Mouse (Mus musculus) myocyte (in vitro differentiated cells): ENCODE measurements around the gene Slc25a13.

Experiments used
- CEBPB ChIP-seq: IDR thresholded peaks from 2 replicates; pipeline ENCODE4 v1.6.1; 2011; ENCODE audit warnings: mild to moderate bottlenecking, moderate library complexity; ENCODE audit not compliant: poor library complexity, insufficient read depth, severe bottlenecking
- E2F4 ChIP-seq: IDR thresholded peaks from one replicate; pipeline ENCODE4 v1.6.1; 2011; ENCODE audit warnings: mild to moderate bottlenecking, control low read depth, moderate library complexity; ENCODE audit not compliant: insufficient read depth
- MAX ChIP-seq: IDR thresholded peaks from one replicate; pipeline ENCODE4 v1.6.1; 2011; ENCODE audit warnings: low read depth, mild to moderate bottlenecking, control low read depth
- MYOD1 ChIP-seq, 3 experiments: IDR thresholded peaks; one replicate each; pipeline ENCODE4 v1.6.1; 2011; ENCODE audit warnings: control low read depth in 2 of 3, low read depth in 2 of 3, mild to moderate bottlenecking in 2 of 3, moderate library complexity in 1 of 3; ENCODE audit not compliant: insufficient read length in 2 of 3, control insufficient read depth in 1 of 3
- MYOG ChIP-seq, 3 experiments: IDR thresholded peaks; one replicate each; pipeline ENCODE4 v1.6.1; 2011; ENCODE audit warnings: control low read depth in 2 of 3, low read depth in 2 of 3, mild to moderate bottlenecking in 2 of 3; ENCODE audit not compliant: insufficient read length in 2 of 3, control insufficient read depth in 1 of 3, insufficient read depth in 1 of 3
- POLR2A ChIP-seq: IDR thresholded peaks from one replicate; pipeline ENCODE4 v1.6.1; 2011; ENCODE audit warnings: low read depth, mild to moderate bottlenecking, control low read depth, moderate library complexity; ENCODE audit not compliant: insufficient read length
- POLR2AphosphoS2 ChIP-seq: IDR thresholded peaks from one replicate; pipeline ENCODE4 v1.6.1; 2011; ENCODE audit warnings: low read depth, control low read depth; ENCODE audit not compliant: insufficient read length
- REST ChIP-seq: IDR thresholded peaks from one replicate; pipeline ENCODE4 v1.6.1; 2011; ENCODE audit warnings: mild to moderate bottlenecking, control low read depth, moderate library complexity; ENCODE audit not compliant: insufficient read depth, insufficient read length
- SRF ChIP-seq: IDR thresholded peaks from one replicate; pipeline ENCODE4 v1.6.1; 2011; ENCODE audit warnings: low read depth; ENCODE audit not compliant: control insufficient read depth, insufficient read length
- TCF12 ChIP-seq: IDR thresholded peaks from one replicate; pipeline ENCODE4 v1.6.1; 2011; ENCODE audit warnings: mild to moderate bottlenecking, control low read depth; ENCODE audit not compliant: poor library complexity, insufficient read depth, severe bottlenecking
- TCF3 ChIP-seq: IDR thresholded peaks from one replicate; pipeline ENCODE4 v1.6.1; 2011; ENCODE audit warnings: low read depth, control low read depth; ENCODE audit not compliant: insufficient read length
- USF1 ChIP-seq: IDR thresholded peaks from one replicate; pipeline ENCODE4 v1.6.1; 2011; ENCODE audit warnings: low read depth, mild to moderate bottlenecking, control low read depth, moderate library complexity

- TF ChIP-seq POLR2A = no peak
- TF ChIP-seq USF1 = no peak
- no peak for TF ChIP-seq MAX
- no peak for TF ChIP-seq TCF3
- TF ChIP-seq E2F4 = no peak
- TF ChIP-seq CEBPB = no peak
- TF ChIP-seq POLR2AphosphoS2 = no peak
- TF ChIP-seq REST = no peak
- TF ChIP-seq SRF = no peak
- TF ChIP-seq TCF12 = no peak
- TF ChIP-seq MYOD1 (IDR thresholded peaks at IDR 0.05; ENCODE audit: control insufficient read depth in 1 of 3, insufficient read length in 2 of 3, low read depth in 2 of 3) = no peak
- no peak for TF ChIP-seq MYOG (IDR thresholded peaks at IDR 0.05; ENCODE audit: control insufficient read depth in 1 of 3, insufficient read depth in 1 of 3, insufficient read length in 2 of 3, low read depth in 2 of 3)
These were observed 8.5 kb downstream of the Slc25a13 start for GRCm38 (mm10) chr6:6208351-6209059.
